Mouse (Mus musculus): ENCODE data around the gene Mars2.

- no peak for TF ChIP-seq POLR2A (IDR thresholded peaks at IDR 0.05; ENCODE audit: borderline replicate concordance, low read depth, low read length)
- TF ChIP-seq CTCF (IDR thresholded peaks at IDR 0.05; ENCODE audit: low read depth, low read length) = no peak
Observed at GRCm38 (mm10) chr1:55211081-55211480, 25.9 kb upstream of the Mars2 start.
